Mouse (Mus musculus) hindbrain, embryonic 11.5 days (tissue): ENCODE results near the gene Smyd1. TPM values are rescaled to one million over a fixed set of nuclear protein-coding genes. Genes with fewer than 3 reads are reported as not detected.

Experiments used
- ATAC-seq: fragments of 200-750 bp; cut with Nextera tagmentation; 2 replicates; pipeline ENCODE4 v1.8.0; 2017; ENCODE audit warnings: mild to moderate bottlenecking, moderate TSS enrichment, moderate library complexity; ENCODE audit not compliant: low FRiP score
- DNase-seq: peaks from one replicate; pipeline ENCODE4 v3.0.0-alpha.2; 2015; ENCODE audit warnings: low spot score
- H3K27ac ChIP-seq: fragments of 300-500 bp; sonication (generic); 2 replicates; pipeline ENCODE4 v1.5.1; 2014; ENCODE audit warnings: mild to moderate bottlenecking, low read depth, low read length
- H3K27me3 ChIP-seq: fragments of 300-500 bp; sonication (generic); 2 replicates; pipeline ENCODE4 v1.6.1; 2014; ENCODE audit warnings: mild to moderate bottlenecking, low read length, moderate library complexity, mixed read lengths; ENCODE audit not compliant: control insufficient read depth, insufficient read depth
- H3K36me3 ChIP-seq: fragments of 300-500 bp; sonication (generic); 2 replicates; pipeline ENCODE4 v1.6.1; 2014; ENCODE audit warnings: mild to moderate bottlenecking, low read length, moderate library complexity, mixed read lengths; ENCODE audit not compliant: control insufficient read depth, insufficient read depth
- H3K4me1 ChIP-seq: fragments of 300-500 bp; sonication (generic); replicated peaks from 2 replicates; pipeline ENCODE4 v1.6.1; 2014; ENCODE audit warnings: low read length, mixed read lengths; ENCODE audit not compliant: control insufficient read depth, insufficient read depth
- H3K4me2 ChIP-seq: fragments of 300-500 bp; sonication (generic); replicated peaks from 2 replicates; pipeline ENCODE4 v1.6.1; 2014; ENCODE audit warnings: mild to moderate bottlenecking, low read depth, low read length
- H3K4me3 ChIP-seq: fragments of 300-500 bp; sonication (generic); 2 replicates; pipeline ENCODE4 v1.5.1; 2014; ENCODE audit warnings: low read depth, low read length
- H3K9ac ChIP-seq: fragments of 300-500 bp; sonication (generic); 2 replicates; pipeline ENCODE4 v1.6.1; 2014; ENCODE audit warnings: low read depth, low read length
- H3K9me3 ChIP-seq: fragments of 300-500 bp; sonication (generic); 2 replicates; pipeline ENCODE4 v1.6.1; 2016; ENCODE audit warnings: low read length; ENCODE audit not compliant: control insufficient read depth
- WGBS: fragments of 180-500 bp; shearing (Covaris S2); extraction: QIAGEN DNeasy Blood & Tissue Kit; methylation state at CpG from one replicate; pipeline ENCODE4 v1.1.7; 2014; 5-methylcytosine and 5-hydroxymethylcytosine counted together
- polyA plus RNA-seq: library from polyadenylated mRNA; unstranded; fragments of >200 nt; fragmentation: Nextera tagmentation; extraction: Ambion mirVana; gene quantifications from 2 replicates; pipeline ENCODE4 v1.2.1, GENCODE M21; 2014

The Smyd1 gene
- polyA plus RNA-seq, 1 experiment from 2014 or later = 0.76 TPM

DNA sequence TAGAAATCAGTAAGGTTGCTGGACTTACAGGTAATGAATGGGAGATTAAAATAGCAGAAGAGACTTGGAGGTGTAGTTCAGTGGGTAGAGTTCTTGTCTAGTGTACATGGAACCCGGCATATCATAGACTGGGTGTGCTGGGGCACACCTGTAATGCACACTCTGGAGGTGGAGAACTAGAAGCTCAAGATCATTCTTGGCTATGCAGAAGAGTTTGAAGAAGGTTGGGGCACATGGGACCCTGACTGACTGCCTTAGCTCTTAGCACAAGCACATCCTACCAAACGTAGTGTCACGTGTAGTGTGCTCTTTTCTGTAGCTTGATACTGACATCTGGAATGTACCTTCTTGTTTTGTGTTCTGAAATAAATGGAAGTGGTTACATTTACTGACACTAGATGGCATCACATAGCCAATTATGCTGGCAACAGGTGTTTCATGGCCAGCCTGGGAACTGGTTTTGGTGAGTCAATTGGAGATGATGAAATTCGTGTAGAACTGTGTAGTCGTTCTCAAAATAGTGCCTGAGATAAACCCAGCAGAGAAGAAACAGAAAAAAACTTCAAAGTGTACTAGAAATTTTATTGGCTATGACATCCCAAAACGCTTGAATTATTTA lies 155.4 kb downstream of the Smyd1 start:
- Histone ChIP-seq H3K9me3 (no peaks in the 10 kb centered on the region), H3K27ac (no peak overlapping the region), H3K36me3 (no peaks in the 10 kb centered on the region), H3K4me3 (no peak overlapping the region), H3K27me3 (no peaks in the 10 kb centered on the region), H3K4me2 (no peak overlapping the region), H3K9ac (no peak overlapping the region), H3K4me1 (no peaks in the 10 kb centered on the region)
- ATAC-seq (no peak), DNase-seq (peak; percentile 44)
- WGBS = 58% methylated on average over 6 of the region's 6 CpGs

DNA sequence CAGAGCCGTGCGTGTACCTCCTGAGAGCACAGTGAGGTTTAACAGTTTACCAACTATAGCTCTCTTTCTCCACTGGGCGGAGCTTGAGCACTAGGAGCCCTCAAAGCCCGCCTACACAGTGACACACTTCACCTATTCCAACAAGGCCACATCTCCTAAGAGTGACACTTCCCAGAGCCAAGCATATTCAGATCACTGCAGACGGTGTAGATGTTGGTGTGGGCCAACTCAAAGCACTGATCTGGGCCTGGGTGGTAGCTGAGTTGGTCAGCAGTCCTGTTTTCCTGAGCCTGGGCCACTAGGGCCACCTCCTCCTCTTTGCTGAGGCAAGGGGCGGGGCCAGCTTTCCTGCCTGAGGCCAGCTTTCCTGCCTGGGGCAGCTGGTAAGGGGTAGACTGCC lies 157.6 kb downstream of the Smyd1 start:
- no peak overlapping the region for H3K4me2 ChIP-seq
- no peaks in the 10 kb centered on the region for H3K36me3 ChIP-seq
- H3K4me3 ChIP-seq = no peak overlapping the region
- H3K4me1 ChIP-seq = no peaks in the 10 kb centered on the region
- no peak overlapping the region for H3K9ac ChIP-seq
- no peak overlapping the region for H3K27ac ChIP-seq
- DNase-seq (no peak), ATAC-seq (no peak)
- no peaks in the 10 kb centered on the region for H3K9me3 ChIP-seq
- no peaks in the 10 kb centered on the region for H3K27me3 ChIP-seq
- WGBS = 23% methylated on average over 6 of the region's 6 CpGs

Other genes with a start within 250 kb of the Smyd1 start
- gene Thnsl2, start 177.8 kb downstream of the Smyd1 start, polyA plus RNA-seq = 6.5 and 6.7 TPM in 2 replicates
- gene Fabp1, start 122.4 kb downstream of the Smyd1 start, polyA plus RNA-seq = not detected in 2 replicates
- gene Krcc1, start 50.6 kb downstream of the Smyd1 start, polyA plus RNA-seq = 37.9 and 38.5 TPM in 2 replicates
- not detected in 2 replicates for gene Cd8b1, start 555 bp upstream of the Smyd1 start, polyA plus RNA-seq
- gene Cd8a, start 51.2 kb upstream of the Smyd1 start, polyA plus RNA-seq = 0.07 TPM in 1 of 2 replicates, not detected in the other
- gene Rmnd5a, start 118.4 kb upstream of the Smyd1 start, polyA plus RNA-seq = 7.1 and 10.6 TPM in 2 replicates
- gene Rnf103, start 171.7 kb upstream of the Smyd1 start, polyA plus RNA-seq = 18.8 and 19.5 TPM in 2 replicates
- 53.2 and 57.7 TPM in 2 replicates for gene Chmp3, start 221.6 kb upstream of the Smyd1 start, polyA plus RNA-seq